Mouse (Mus musculus) intestine, embryonic 15.5 days (tissue): ENCODE results near the gene Add3. TPM values are rescaled to one million over a fixed set of nuclear protein-coding genes. Genes with fewer than 3 reads are reported as not detected.

Experiments used
- ATAC-seq: fragments of 200-750 bp; cut with Nextera tagmentation; 2 replicates; pipeline ENCODE4 v1.8.0; 2017; ENCODE audit warnings: moderate TSS enrichment, moderate library complexity
- H3K27ac ChIP-seq: fragments of 300-500 bp; sonication (generic); 2 replicates; pipeline ENCODE4 v1.5.1; 2015; ENCODE audit warnings: mild to moderate bottlenecking, inconsistent platforms
- H3K27me3 ChIP-seq: fragments of 300-500 bp; sonication (generic); replicated peaks from 2 replicates; pipeline ENCODE4 v1.6.1; 2015; ENCODE audit warnings: inconsistent platforms
- H3K36me3 ChIP-seq: fragments of 300-500 bp; sonication (generic); 2 replicates; pipeline ENCODE4 v1.6.1; 2015; ENCODE audit warnings: inconsistent platforms
- H3K4me1 ChIP-seq: fragments of 300-500 bp; sonication (generic); replicated peaks from 2 replicates; pipeline ENCODE4 v1.6.1; 2015; ENCODE audit warnings: inconsistent platforms
- H3K4me2 ChIP-seq: fragments of 300-500 bp; sonication (generic); replicated peaks from 2 replicates; pipeline ENCODE4 v1.6.1; 2015; ENCODE audit warnings: mild to moderate bottlenecking, inconsistent platforms
- H3K4me3 ChIP-seq: fragments of 300-500 bp; sonication (generic); replicated peaks from 2 replicates; pipeline ENCODE4 v1.5.1; 2015; ENCODE audit warnings: inconsistent platforms
- H3K9ac ChIP-seq: fragments of 300-500 bp; sonication (generic); 2 replicates; pipeline ENCODE4 v1.6.1; 2015; ENCODE audit warnings: inconsistent platforms
- H3K9me3 ChIP-seq: fragments of 300-500 bp; sonication (generic); 2 replicates; pipeline ENCODE4 v1.6.1; 2016; ENCODE audit warnings: inconsistent platforms
- WGBS: fragments of 180-500 bp; shearing (Covaris S2); methylation state at CpG from one replicate; pipeline ENCODE4 v1.1.7; 2015; 5-methylcytosine and 5-hydroxymethylcytosine counted together
- polyA plus RNA-seq: library from polyadenylated mRNA; unstranded; fragments of >200 nt; fragmentation: Nextera tagmentation; extraction: Ambion mirVana; gene quantifications from 2 replicates; pipeline ENCODE4 v1.2.1, GENCODE M21; 2015

Gene Add3
- polyA plus RNA-seq, 1 experiment from 2014 or later, result 133 TPM

GRCm38 (mm10) chr19:53159351-53159750, 19.1 kb downstream of the Add3 start:
- H3K9ac ChIP-seq, result no peak overlapping the region
- no peaks in the 10 kb centered on the region for H3K9me3 ChIP-seq
- no peaks in the 10 kb centered on the region for H3K27me3 ChIP-seq
- H3K4me2 ChIP-seq, result no peak overlapping the region
- H3K36me3 ChIP-seq, result no peaks in the 10 kb centered on the region
- ATAC-seq, result no peak
- no peak overlapping the region for H3K4me3 ChIP-seq
- H3K27ac ChIP-seq, result no peak overlapping the region
- 52% methylated on average over 7 of the region's 7 CpGs for WGBS
- no peaks in the 10 kb centered on the region for H3K4me1 ChIP-seq

GRCm38 (mm10) chr19:53162927-53163326, 22.7 kb downstream of the Add3 start:
- no peak for ATAC-seq
- no peaks in the 10 kb centered on the region for H3K9me3 ChIP-seq
- H3K4me2 ChIP-seq, result no peak overlapping the region
- H3K27me3 ChIP-seq, result no peaks in the 10 kb centered on the region
- no peak overlapping the region for H3K4me3 ChIP-seq
- 85% methylated on average over 6 of the region's 6 CpGs for WGBS
- H3K27ac ChIP-seq, result no peak overlapping the region
- H3K9ac ChIP-seq, result no peak overlapping the region
- H3K4me1 ChIP-seq, result 0 out of 2 replicates have a peak, but pooled peaks cover 5% of the 10 kb centered on the region
- H3K36me3 ChIP-seq, result no peaks in the 10 kb centered on the region

- no peaks in the 10 kb centered on the region for H3K36me3 ChIP-seq
- no peak overlapping the region for H3K27ac ChIP-seq
- H3K27me3 ChIP-seq, result no peaks in the 10 kb centered on the region
- ATAC-seq, result no peak
- 76% methylated on average over 7 of the region's 7 CpGs for WGBS
- no peak overlapping the region for H3K4me2 ChIP-seq
- 0 out of 2 replicates have a peak, but pooled peaks cover 5% of the 10 kb centered on the region for H3K4me1 ChIP-seq
- H3K9ac ChIP-seq, result no peak overlapping the region
- no peaks in the 10 kb centered on the region for H3K9me3 ChIP-seq
- H3K4me3 ChIP-seq, result no peak overlapping the region
Observed at GRCm38 (mm10) chr19:53164645-53165044, 24.4 kb downstream of the Add3 start.

- Histone ChIP-seq H3K4me2 (no peak overlapping the region), H3K9me3 (no peaks in the 10 kb centered on the region), H3K4me3 (no peak overlapping the region), H3K4me1 (0 out of 2 replicates have a peak, but pooled peaks cover 5% of the 10 kb centered on the region), H3K27ac (no peak overlapping the region), H3K9ac (no peak overlapping the region), H3K27me3 (no peaks in the 10 kb centered on the region), H3K36me3 (no peaks in the 10 kb centered on the region)
- ATAC-seq, result no peak
- 50% methylated on average over 4 of the region's 4 CpGs for WGBS
Observed at GRCm38 (mm10) chr19:53165305-53166240, 25.3 kb downstream of the Add3 start.

DNA sequence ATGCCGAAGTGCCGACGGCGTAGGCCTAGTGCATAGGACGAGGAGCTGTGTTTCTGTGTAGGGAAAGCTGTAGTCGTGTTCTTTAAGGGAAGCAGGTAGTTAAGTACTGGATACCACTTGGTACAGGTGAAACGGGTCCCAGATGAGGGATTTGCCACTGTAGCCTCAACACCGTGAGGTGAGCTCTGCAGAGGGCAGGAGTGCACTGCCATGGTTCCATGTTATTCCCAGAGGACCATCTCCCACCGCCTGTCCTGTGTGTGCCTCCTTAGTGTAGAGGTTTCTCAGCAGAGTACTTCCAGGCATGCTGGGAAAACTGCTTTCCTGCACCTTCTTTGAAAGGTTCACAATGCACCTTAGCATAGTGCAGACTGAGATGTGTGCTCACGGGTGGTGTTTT, 26.1 kb downstream of the Add3 start:
- no peaks in the 10 kb centered on the region for H3K9me3 ChIP-seq
- 90% methylated on average over 10 of the region's 10 CpGs for WGBS
- H3K4me1 ChIP-seq, result 0 out of 2 replicates have a peak, but pooled peaks cover 5% of the 10 kb centered on the region
- no peaks in the 10 kb centered on the region for H3K36me3 ChIP-seq
- no peak overlapping the region for H3K9ac ChIP-seq
- no peak overlapping the region for H3K4me3 ChIP-seq
- H3K27ac ChIP-seq, result no peak overlapping the region
- no peaks in the 10 kb centered on the region for H3K27me3 ChIP-seq
- ATAC-seq, result no peak
- H3K4me2 ChIP-seq, result no peak overlapping the region

- H3K4me2 ChIP-seq, result no peak overlapping the region
- no peak overlapping the region for H3K4me3 ChIP-seq
- ATAC-seq, result no peak
- H3K36me3 ChIP-seq, result no peaks in the 10 kb centered on the region
- no peak overlapping the region for H3K9ac ChIP-seq
- H3K27me3 ChIP-seq, result no peaks in the 10 kb centered on the region
- H3K4me1 ChIP-seq, result 0 out of 2 replicates have a peak, but pooled peaks cover 8% of the 10 kb centered on the region
- WGBS, result 82% methylated on average over 5 of the region's 5 CpGs
- H3K9me3 ChIP-seq, result no peaks in the 10 kb centered on the region
- H3K27ac ChIP-seq, result no peak overlapping the region
Observed at GRCm38 (mm10) chr19:53168576-53168975, 28.3 kb downstream of the Add3 start.

GRCm38 (mm10) chr19:53170651-53171050, 30.4 kb downstream of the Add3 start:
- 59% methylated on average over 5 of the region's 5 CpGs for WGBS

DNA sequence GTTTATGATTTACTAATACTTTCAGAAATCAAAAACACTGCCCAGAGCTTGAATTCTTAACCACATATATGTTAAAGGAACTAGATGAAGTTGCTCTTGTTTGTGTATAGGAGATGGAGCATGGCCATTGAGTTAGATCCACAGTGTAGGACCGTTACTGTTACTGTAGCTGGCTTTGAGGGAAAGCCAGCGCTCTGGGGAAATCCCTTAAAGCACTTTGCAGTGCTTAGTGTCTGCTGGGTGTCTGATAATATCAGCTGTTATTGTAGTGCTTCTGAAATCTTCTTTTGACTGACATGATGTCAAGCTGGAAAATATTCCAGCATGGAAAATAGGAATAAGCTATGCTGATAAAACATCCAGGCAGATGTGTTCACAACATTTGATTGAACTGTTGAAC, 33.8 kb downstream of the Add3 start:
- no peak for ATAC-seq
- WGBS, result 92% methylated on average over 2 of the region's 2 CpGs
- no peaks in the 10 kb centered on the region; the same call in 1 of the 2 replicates for H3K36me3 ChIP-seq

More at GRCm38 (mm10) chr19:53170651-53171050, 30.4 kb downstream of the Add3 start:
- no peaks in the 10 kb centered on the region for H3K9me3 ChIP-seq
- H3K4me3 ChIP-seq, result no peak overlapping the region
- H3K9ac ChIP-seq, result no peak overlapping the region
- H3K36me3 ChIP-seq, result no peaks in the 10 kb centered on the region; the same call in 1 of the 2 replicates
- H3K4me2 ChIP-seq, result no peak overlapping the region
- ATAC-seq, result no peak; the same call in 1 of the 2 replicates
- H3K27ac ChIP-seq, result no peak overlapping the region
- no peaks in the 10 kb centered on the region for H3K27me3 ChIP-seq
- 0 out of 2 replicates have a peak, but pooled peaks cover 8% of the 10 kb centered on the region for H3K4me1 ChIP-seq

GRCm38 (mm10) chr19:53175550-53175949, 35.3 kb downstream of the Add3 start:
- Histone ChIP-seq H3K9ac (no peak overlapping the region), H3K4me3 (no peak overlapping the region), H3K4me1 (0 out of 2 replicates have a peak, but pooled peaks cover 10% of the 10 kb centered on the region), H3K27ac (no peak overlapping the region), H3K9me3 (no peaks in the 10 kb centered on the region), H3K36me3 (no peaks in the 10 kb centered on the region; the same call in 1 of the 2 replicates), H3K27me3 (no peaks in the 10 kb centered on the region), H3K4me2 (no peak overlapping the region)
- 76% methylated on average over 5 of the region's 5 CpGs for WGBS
- no peak for ATAC-seq

More for the DNA sequence above, 33.8 kb downstream of the Add3 start:
- Histone ChIP-seq H3K4me1 (0 out of 2 replicates have a peak, but pooled peaks cover 8% of the 10 kb centered on the region), H3K27ac (no peak overlapping the region), H3K9me3 (no peaks in the 10 kb centered on the region), H3K27me3 (no peaks in the 10 kb centered on the region), H3K9ac (no peak overlapping the region), H3K4me2 (no peak overlapping the region), H3K4me3 (no peak overlapping the region)

DNA sequence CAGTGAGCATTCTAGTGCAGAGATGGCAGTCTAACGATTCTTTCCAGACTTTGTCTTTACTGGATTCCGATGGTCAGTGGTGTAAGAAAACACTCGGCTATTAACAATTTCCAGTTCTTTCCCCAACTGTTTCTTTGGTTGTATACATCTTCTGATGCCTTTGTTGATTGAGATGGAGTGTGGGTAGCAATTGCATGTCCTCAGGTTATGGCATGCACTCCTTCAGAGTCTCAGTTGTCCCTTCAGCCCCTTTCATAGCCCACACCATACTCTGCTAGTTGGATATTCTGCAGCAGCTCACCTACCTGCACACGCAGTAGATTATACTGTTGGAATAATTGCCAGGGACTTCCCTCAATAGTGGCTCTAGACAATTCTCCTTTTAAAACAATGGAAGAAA, 36.3 kb downstream of the Add3 start:
- no peaks in the 10 kb centered on the region; the same call in 1 of the 2 replicates for H3K36me3 ChIP-seq
- H3K9ac ChIP-seq, result no peak overlapping the region
- H3K27me3 ChIP-seq, result no peaks in the 10 kb centered on the region
- 75% methylated on average over 4 of the region's 4 CpGs for WGBS
- no peaks in the 10 kb centered on the region for H3K9me3 ChIP-seq
- ATAC-seq, result no peak
- no peak overlapping the region for H3K4me2 ChIP-seq
- no peak overlapping the region for H3K27ac ChIP-seq
- no peak overlapping the region for H3K4me3 ChIP-seq
- H3K4me1 ChIP-seq, result 0 out of 2 replicates have a peak, but pooled peaks cover 14% of the 10 kb centered on the region

- no peak overlapping the region for H3K4me2 ChIP-seq
- no peak overlapping the region for H3K9ac ChIP-seq
- H3K4me1 ChIP-seq, result peaks cover 19% of the 10 kb centered on the region
- H3K27ac ChIP-seq, result no peak overlapping the region
- no peaks in the 10 kb centered on the region for H3K27me3 ChIP-seq
- H3K4me3 ChIP-seq, result no peak overlapping the region
- H3K9me3 ChIP-seq, result no peaks in the 10 kb centered on the region
- 94% methylated on average over 20 of the region's 20 CpGs for WGBS
- no peaks in the 10 kb centered on the region; the same call in 1 of the 2 replicates for H3K36me3 ChIP-seq
- no peak for ATAC-seq
Observed at GRCm38 (mm10) chr19:53178611-53179528, 38.6 kb downstream of the Add3 start.
